Mouse (Mus musculus) liver, embryonic 16.5 days (tissue): Measurements from ENCODE around the gene Btbd2. TPM values are rescaled to one million over a fixed set of nuclear protein-coding genes. Genes with fewer than 3 reads are reported as not detected.

ENCODE experiments used
- ATAC-seq: fragments of 200-750 bp; cut with Nextera tagmentation; 2 replicates; pipeline ENCODE4 v1.8.0; 2017; ENCODE audit warnings: low read depth, mild to moderate bottlenecking, moderate number of reproducible peaks, moderate library complexity
- H3K27ac ChIP-seq: fragments of 300-500 bp; sonication (generic); 2 replicates; pipeline ENCODE4 v1.5.1; 2014; ENCODE audit warnings: mild to moderate bottlenecking, low read length
- H3K27me3 ChIP-seq: fragments of 300-500 bp; sonication (generic); 2 replicates; pipeline ENCODE4 v1.6.1; 2014; ENCODE audit warnings: low read depth, low read length, mixed read lengths; ENCODE audit not compliant: control insufficient read depth, insufficient read depth
- H3K36me3 ChIP-seq: fragments of 300-500 bp; sonication (generic); 2 replicates; pipeline ENCODE4 v1.6.1; 2014; ENCODE audit warnings: mild to moderate bottlenecking; ENCODE audit not compliant: control insufficient read depth, insufficient read depth
- H3K4me1 ChIP-seq: fragments of 300-500 bp; sonication (generic); 2 replicates; pipeline ENCODE4 v1.6.1; 2014; ENCODE audit warnings: low read depth, low read length, mixed read lengths; ENCODE audit not compliant: control insufficient read depth
- H3K4me2 ChIP-seq: fragments of 300-500 bp; sonication (generic); 2 replicates; pipeline ENCODE4 v1.6.1; 2014; ENCODE audit warnings: low read depth, low read length, mixed read lengths
- H3K4me3 ChIP-seq: fragments of 300-500 bp; sonication (generic); 2 replicates; pipeline ENCODE4 v1.5.1; 2014; ENCODE audit warnings: low read depth, mild to moderate bottlenecking, low read length
- H3K9ac ChIP-seq: fragments of 300-500 bp; sonication (generic); 2 replicates; pipeline ENCODE4 v1.6.1; 2014; ENCODE audit warnings: low read depth, low read length
- H3K9me3 ChIP-seq: fragments of 300-500 bp; sonication (generic); replicated peaks from 2 replicates; pipeline ENCODE4 v1.6.1; 2016; ENCODE audit warnings: low read length; ENCODE audit not compliant: control insufficient read depth
- WGBS: fragments of 180-500 bp; shearing (Covaris S2); extraction: QIAGEN DNeasy Blood & Tissue Kit; methylation state at CpG from one replicate; pipeline ENCODE4 v1.1.7; 2014; ENCODE audit not compliant: insufficient replicate concordance; 5-methylcytosine and 5-hydroxymethylcytosine counted together
- polyA plus RNA-seq: library from polyadenylated mRNA; unstranded; fragments of >200 nt; fragmentation: Nextera tagmentation; extraction: Ambion mirVana; gene quantifications from 2 replicates; pipeline ENCODE4 v1.2.1, GENCODE M21; 2015

Btbd2 gene
- polyA plus RNA-seq, result 2.8 and 5.1 TPM in 2 replicates

- Histone ChIP-seq H3K4me1 (peaks cover 39% of the 10 kb centered on the region), H3K9ac (peak within 1 kb of the TSS; percentile 88), H3K4me3 (peak within 1 kb of the TSS; percentile 83), H3K9me3 (no peaks in the 10 kb centered on the region), H3K4me2 (peak within 1 kb of the TSS; percentile 93), H3K27ac (peak within 1 kb of the TSS; percentile 83), H3K36me3 (no peaks in the 10 kb centered on the region), H3K27me3 (no peaks in the 10 kb centered on the region)
- 33% methylated on average over 15 of the region's 15 CpGs for WGBS
- peak; percentile 55 for ATAC-seq
Observed at GRCm38 (mm10) chr10:80656863-80657623, at the start of gene Btbd2. Gene Btbd2, minus strand, starts transcription at chr10:80657071.

GRCm38 (mm10) chr10:80705479-80705878 is 48.6 kb upstream of the Btbd2 start:
- Histone ChIP-seq H3K27me3 (no peaks in the 10 kb centered on the region), H3K9ac (no peak overlapping the region), H3K4me1 (peaks cover 30% of the 10 kb centered on the region), H3K36me3 (peaks cover 29% of the 10 kb centered on the region), H3K4me2 (no peak overlapping the region), H3K27ac (no peak overlapping the region), H3K9me3 (no peaks in the 10 kb centered on the region), H3K4me3 (no peak overlapping the region)
- 73% methylated on average over 3 of the region's 3 CpGs for WGBS
- ATAC-seq, result no peak

GRCm38 (mm10) chr10:80705033-80705432 is 48.2 kb upstream of the Btbd2 start:
- Histone ChIP-seq H3K4me1 (peaks cover 35% of the 10 kb centered on the region), H3K9me3 (no peaks in the 10 kb centered on the region), H3K36me3 (peaks cover 26% of the 10 kb centered on the region), H3K4me3 (no peak overlapping the region), H3K27ac (no peak overlapping the region), H3K9ac (no peak overlapping the region), H3K27me3 (no peaks in the 10 kb centered on the region), H3K4me2 (no peak overlapping the region)
- ATAC-seq, result no peak
- WGBS, result 58% methylated on average over 3 of the region's 3 CpGs

- Histone ChIP-seq H3K4me3 (no peak overlapping the region), H3K9ac (no peak overlapping the region), H3K4me2 (no peak overlapping the region), H3K27ac (no peak overlapping the region), H3K27me3 (no peaks in the 10 kb centered on the region), H3K36me3 (peaks cover 20% of the 10 kb centered on the region), H3K4me1 (peaks cover 41% of the 10 kb centered on the region), H3K9me3 (no peaks in the 10 kb centered on the region)
- 86% methylated on average over 5 of the region's 5 CpGs for WGBS
- no peak for ATAC-seq
Observed at GRCm38 (mm10) chr10:80704418-80704817, 47.5 kb upstream of the Btbd2 start.

- no peaks in the 10 kb centered on the region for H3K9me3 ChIP-seq
- H3K4me2 ChIP-seq, result peak overlapping the region; percentile 99
- H3K4me3 ChIP-seq, result peak overlapping the region; percentile 72
- peak overlapping the region; percentile 98; the same call in 1 of the 2 replicates for H3K27ac ChIP-seq
- H3K36me3 ChIP-seq, result peaks cover 12% of the 10 kb centered on the region
- ATAC-seq, result no peak
- H3K9ac ChIP-seq, result peak overlapping the region; percentile 74
- H3K4me1 ChIP-seq, result peaks cover 48% of the 10 kb centered on the region
- H3K27me3 ChIP-seq, result no peaks in the 10 kb centered on the region
- 82% methylated on average over 5 of the region's 5 CpGs for WGBS
Observed at GRCm38 (mm10) chr10:80703643-80704042, 46.8 kb upstream of the Btbd2 start.

GRCm38 (mm10) chr10:80702536-80703390 is 45.9 kb upstream of the Btbd2 start:
- Histone ChIP-seq H3K4me1 (peaks cover 57% of the 10 kb centered on the region), H3K4me3 (peak overlapping the region; percentile 72), H3K27ac (peak overlapping the region; percentile 98), H3K9ac (peak overlapping the region; percentile 74), H3K27me3 (no peaks in the 10 kb centered on the region), H3K4me2 (peak overlapping the region; percentile 99), H3K36me3 (peaks cover 3% of the 10 kb centered on the region), H3K9me3 (no peaks in the 10 kb centered on the region)
- ATAC-seq, result peak; percentile 80
- 2% methylated on average over 47 of the region's 47 CpGs for WGBS

GRCm38 (mm10) chr10:80701721-80702535 is 45.1 kb upstream of the Btbd2 start, which contains the start of the genes Mob3a and Izumo4:
Gene Mob3a, minus strand, starts transcription at chr10:80701977.
Gene Izumo4, plus strand, starts transcription at chr10:80702184.
- Histone ChIP-seq H3K4me3 (peak within 1 kb of the TSS; percentile 72), H3K9ac (peak within 1 kb of the TSS; percentile 74), H3K36me3 (no peaks in the 10 kb centered on the region; the same call in 1 of the 2 replicates), H3K4me1 (peaks cover 65% of the 10 kb centered on the region), H3K27me3 (no peaks in the 10 kb centered on the region), H3K4me2 (peak within 1 kb of the TSS; percentile 99), H3K27ac (peak within 1 kb of the TSS; percentile 98), H3K9me3 (no peaks in the 10 kb centered on the region)
- peak; percentile 80 for ATAC-seq
- WGBS, result under 1% methylated on average over 59 of the region's 59 CpGs

GRCm38 (mm10) chr10:80700732-80701131 is 43.9 kb upstream of the Btbd2 start:
- no peaks in the 10 kb centered on the region for H3K9me3 ChIP-seq
- no peaks in the 10 kb centered on the region for H3K36me3 ChIP-seq
- H3K4me3 ChIP-seq, result peak overlapping the region; percentile 72
- peak overlapping the region; percentile 98 for H3K27ac ChIP-seq
- peak overlapping the region; percentile 99 for H3K4me2 ChIP-seq
- H3K9ac ChIP-seq, result peak overlapping the region; percentile 64
- H3K4me1 ChIP-seq, result peaks cover 77% of the 10 kb centered on the region
- no peaks in the 10 kb centered on the region for H3K27me3 ChIP-seq
- 4% methylated on average over 4 of the region's 4 CpGs for WGBS
- no peak for ATAC-seq
